Mouse (Mus musculus) intestine, embryonic 14.5 days (tissue): ENCODE data around the gene Rps15. TPM values are rescaled to one million over a fixed set of nuclear protein-coding genes. Genes with fewer than 3 reads are reported as not detected.
A peak's percentile ranks its signal among the peaks of the same experiment; 100 is the strongest.

Source experiments
- ATAC-seq: fragments of 200-750 bp; cut with Nextera tagmentation; replicated peaks from 2 replicates; pipeline ENCODE4 v1.8.0; 2017; ENCODE audit warnings: low read depth, moderate number of reproducible peaks, moderate TSS enrichment, moderate library complexity; ENCODE audit not compliant: low FRiP score, low TSS enrichment
- DNase-seq: peaks from one replicate; pipeline ENCODE4 v3.0.0-alpha.2; 2018; ENCODE audit warnings: low spot score
- H3K27ac ChIP-seq: fragments of 300-500 bp; sonication (generic); 2 replicates; pipeline ENCODE4 v1.5.1; 2014; ENCODE audit warnings: low read depth, mild to moderate bottlenecking, control low read depth
- H3K27me3 ChIP-seq: fragments of 300-500 bp; sonication (generic); replicated peaks from 2 replicates; pipeline ENCODE4 v1.6.1; 2014; ENCODE audit warnings: low read length, control low read depth; ENCODE audit not compliant: control insufficient read depth, insufficient read depth
- H3K36me3 ChIP-seq: fragments of 300-500 bp; sonication (generic); 2 replicates; pipeline ENCODE4 v1.6.1; 2014; ENCODE audit warnings: low read length, control low read depth; ENCODE audit not compliant: control insufficient read depth, insufficient read depth
- H3K4me1 ChIP-seq: fragments of 300-500 bp; sonication (generic); replicated peaks from 2 replicates; pipeline ENCODE4 v1.6.1; 2014; ENCODE audit warnings: low read length, control low read depth, mixed read lengths; ENCODE audit not compliant: control insufficient read depth, insufficient read depth
- H3K4me2 ChIP-seq: fragments of 300-500 bp; sonication (generic); 2 replicates; pipeline ENCODE4 v1.6.1; 2014; ENCODE audit warnings: low read length
- H3K4me3 ChIP-seq: fragments of 300-500 bp; sonication (generic); 2 replicates; pipeline ENCODE4 v1.5.1; 2014; ENCODE audit warnings: low read depth, low read length, control low read depth, mixed read lengths
- H3K9ac ChIP-seq: fragments of 300-500 bp; sonication (generic); 2 replicates; pipeline ENCODE4 v1.6.1; 2014; ENCODE audit warnings: mild to moderate bottlenecking, low read length
- H3K9me3 ChIP-seq: fragments of 300-500 bp; sonication (generic); 2 replicates; pipeline ENCODE4 v1.6.1; 2016; ENCODE audit warnings: low read length, control low read depth; ENCODE audit not compliant: control insufficient read depth
- WGBS: fragments of 180-500 bp; shearing (Covaris S2); extraction: QIAGEN DNeasy Blood & Tissue Kit; methylation state at CpG from one replicate; pipeline ENCODE4 v1.1.7; 2014; 5-methylcytosine and 5-hydroxymethylcytosine counted together
- polyA plus RNA-seq: library from polyadenylated mRNA; unstranded; fragments of >200 nt; fragmentation: Nextera tagmentation; extraction: Ambion mirVana; gene quantifications from 2 replicates; pipeline ENCODE4 v1.2.1, GENCODE M21; 2014

The Rps15 gene
- polyA plus RNA-seq, 1 experiment from 2014 or later: 1,315 TPM

- no peak overlapping the region for H3K9ac ChIP-seq
- no peak overlapping the region for H3K27ac ChIP-seq
- no peaks in the 10 kb centered on the region for H3K4me1 ChIP-seq
- 92% methylated on average over 12 of the region's 12 CpGs for WGBS
- H3K4me3 ChIP-seq: no peak overlapping the region
- H3K27me3 ChIP-seq: no peaks in the 10 kb centered on the region
- no peak overlapping the region for H3K4me2 ChIP-seq
- H3K36me3 ChIP-seq: peaks cover 96% of the 10 kb centered on the region
- ATAC-seq (no peak), DNase-seq (no peak)
- H3K9me3 ChIP-seq: no peaks in the 10 kb centered on the region
Measured at GRCm38 (mm10) chr10:80279273-80279672, 13.0 kb upstream of the Rps15 start.

- ATAC-seq: no peak
- Histone ChIP-seq H3K27me3 (no peaks in the 10 kb centered on the region), H3K4me3 (no peak overlapping the region), H3K9ac (no peak overlapping the region), H3K36me3 (peaks cover 97% of the 10 kb centered on the region), H3K27ac (no peak overlapping the region), H3K4me2 (no peak overlapping the region), H3K4me1 (no peaks in the 10 kb centered on the region), H3K9me3 (no peaks in the 10 kb centered on the region)
- DNase-seq: no peak
- WGBS: 86% methylated on average over 7 of the region's 7 CpGs
Measured at GRCm38 (mm10) chr10:80281304-80281703, 10.9 kb upstream of the Rps15 start.

- ATAC-seq: no peak
- Histone ChIP-seq H3K27ac (no peak overlapping the region), H3K4me1 (no peaks in the 10 kb centered on the region), H3K9me3 (no peaks in the 10 kb centered on the region), H3K27me3 (no peaks in the 10 kb centered on the region), H3K4me3 (no peak overlapping the region), H3K4me2 (no peak overlapping the region), H3K9ac (no peak overlapping the region), H3K36me3 (peaks cover 97% of the 10 kb centered on the region)
- DNase-seq: no peak
- 81% methylated on average over 8 of the region's 8 CpGs for WGBS
Measured at GRCm38 (mm10) chr10:80281921-80282371, 10.3 kb upstream of the Rps15 start.

- ATAC-seq: no peak
- WGBS: 86% methylated on average over 20 of the region's 20 CpGs
Measured at GRCm38 (mm10) chr10:80282481-80283441, 9.5 kb upstream of the Rps15 start.

GRCm38 (mm10) chr10:80285222-80286070 lies 6.8 kb upstream of the Rps15 start:
- H3K4me3 ChIP-seq: no peak overlapping the region
- H3K9ac ChIP-seq: no peak overlapping the region
- no peak overlapping the region for H3K27ac ChIP-seq
- peaks cover 86% of the 10 kb centered on the region for H3K36me3 ChIP-seq
- H3K4me1 ChIP-seq: no peaks in the 10 kb centered on the region
- ATAC-seq: no peak
- WGBS: 80% methylated on average over 15 of the region's 15 CpGs
- DNase-seq: no peak
- H3K9me3 ChIP-seq: no peaks in the 10 kb centered on the region
- no peak overlapping the region for H3K4me2 ChIP-seq
- H3K27me3 ChIP-seq: no peaks in the 10 kb centered on the region

More at GRCm38 (mm10) chr10:80282481-80283441, 9.5 kb upstream of the Rps15 start:
- Histone ChIP-seq H3K27me3 (no peaks in the 10 kb centered on the region), H3K9ac (no peak overlapping the region), H3K4me3 (no peak overlapping the region), H3K36me3 (peaks cover 97% of the 10 kb centered on the region), H3K9me3 (no peaks in the 10 kb centered on the region), H3K4me1 (no peaks in the 10 kb centered on the region), H3K27ac (no peak overlapping the region), H3K4me2 (no peak overlapping the region)
- no peak for DNase-seq

- Histone ChIP-seq H3K9me3 (no peaks in the 10 kb centered on the region), H3K27ac (no peak overlapping the region), H3K4me3 (no peak overlapping the region), H3K4me2 (no peak overlapping the region), H3K36me3 (peaks cover 63% of the 10 kb centered on the region), H3K4me1 (peaks cover 3% of the 10 kb centered on the region; the same call in 1 of the 2 replicates), H3K9ac (no peak overlapping the region), H3K27me3 (no peaks in the 10 kb centered on the region)
- ATAC-seq: no peak
- WGBS: 93% methylated on average over 12 of the region's 12 CpGs
- DNase-seq: no peak
Measured at GRCm38 (mm10) chr10:80288097-80288496, 4.2 kb upstream of the Rps15 start.

- 64% methylated on average over 8 of the region's 8 CpGs for WGBS
- Histone ChIP-seq H3K27me3 (no peaks in the 10 kb centered on the region), H3K36me3 (peaks cover 63% of the 10 kb centered on the region), H3K4me2 (no peak overlapping the region), H3K9me3 (no peaks in the 10 kb centered on the region), H3K9ac (no peak overlapping the region), H3K27ac (no peak overlapping the region), H3K4me3 (no peak overlapping the region), H3K4me1 (peaks cover 9% of the 10 kb centered on the region; the same call in 1 of the 2 replicates)
- DNase-seq (no peak), ATAC-seq (no peak)
Measured at GRCm38 (mm10) chr10:80288657-80289056, 3.6 kb upstream of the Rps15 start.

GRCm38 (mm10) chr10:80293325-80293724 lies 1.1 kb downstream of the Rps15 start:
- no peaks in the 10 kb centered on the region for H3K9me3 ChIP-seq
- DNase-seq (no peak), ATAC-seq (no peak)
- peaks cover 14% of the 10 kb centered on the region for H3K27me3 ChIP-seq
- peak overlapping the region; percentile 92 for H3K4me2 ChIP-seq
- WGBS: 29% methylated on average over 14 of the region's 14 CpGs
- H3K27ac ChIP-seq: peak overlapping the region; percentile 91
- H3K4me3 ChIP-seq: peak overlapping the region; percentile 96
- H3K9ac ChIP-seq: peak overlapping the region; percentile 99
- H3K36me3 ChIP-seq: peaks cover 32% of the 10 kb centered on the region
- peaks cover 18% of the 10 kb centered on the region for H3K4me1 ChIP-seq
